Mouse (Mus musculus): ENCODE results near the gene Bcl2l13.

- no peak for TF ChIP-seq CTCF (conservative IDR thresholded peaks at IDR 0.05; ENCODE audit: low read length)
- no peak for TF ChIP-seq POU5F1 (IDR thresholded peaks at IDR 0.05; ENCODE audit: borderline replicate concordance, low read length)
- no peak for TF ChIP-seq NANOG (IDR thresholded peaks at IDR 0.05; ENCODE audit: borderline replicate concordance, low read length)
Observed at GRCm38 (mm10) chr6:120830056-120830455, 6.0 kb upstream of the Bcl2l13 start.

Measured in E14TG2a.4 (cell line).